ENCODE assay signal across 25 mouse cellular contexts in the genomic region with DNA sequence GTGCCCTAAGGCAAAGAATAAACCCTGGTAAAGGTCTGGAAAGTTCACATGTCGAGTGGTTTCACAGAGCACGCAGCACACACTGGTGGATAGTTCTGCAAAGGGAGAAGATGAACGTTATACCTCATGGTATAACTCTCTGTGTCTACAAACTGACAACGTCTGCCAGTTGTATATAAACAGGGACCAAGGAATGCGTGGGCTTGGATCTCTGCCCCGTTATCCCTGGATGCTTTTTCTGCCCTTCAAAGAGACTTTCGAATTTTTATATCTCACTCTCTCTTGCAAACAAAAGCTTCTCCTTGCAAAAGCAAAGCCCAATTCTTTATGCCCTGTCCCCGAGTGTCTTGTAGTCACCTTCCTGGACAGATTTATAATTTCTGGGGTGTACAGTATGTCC.
DNase-seq lines count a peak whose midpoint lies in the region; ATAC-seq and TF ChIP-seq lines count a peak whose summit lies in the region.
"Had no signal": no experiment of that assay in that cellular context is flagged by ENCODE, and none has a peak within 500 bp of the region (broad histone marks: within the 10 kb centered on the region; RNA-seq: fewer than 3 reads in every experiment).

No protein-coding gene starts in this region.

- H3K9ac ChIP-seq in lung, embryonic 14.5 days, result no peak overlapping the region
- H3K9ac ChIP-seq: embryonic facial prominence, embryonic 12.5 days; forebrain, embryonic 13.5 days; forebrain, embryonic 15.5 days; forebrain, postnatal 0 days had no signal

- 54% methylated on average over 8 of the region's 8 CpGs for WGBS in lung, embryonic 14.5 days
- WGBS in lung, adult 2 months, result 61% methylated on average over 8 of the region's 8 CpGs

- peak overlapping the region; percentile 38; the same call in 1 of the 2 replicates for H3K27ac ChIP-seq in lung, embryonic 14.5 days (ENCODE audit: low read depth)
- H3K27ac ChIP-seq: embryonic facial prominence, embryonic 12.5 days; forebrain, embryonic 13.5 days; forebrain, embryonic 15.5 days had no signal

- peaks cover 10% of the 10 kb centered on the region for H3K36me3 ChIP-seq in lung, embryonic 14.5 days (ENCODE audit: insufficient read depth)
- H3K36me3 ChIP-seq: forebrain, embryonic 15.5 days; G1E had no signal

- no peak for TF ChIP-seq POLR2A in lung, adult 2 months (IDR thresholded peaks at IDR 0.05; ENCODE audit: borderline replicate concordance, extremely low read depth, low read depth, low read length)

- no peak overlapping the region for H3K4me2 ChIP-seq in lung, embryonic 14.5 days
- H3K4me2 ChIP-seq: embryonic facial prominence, embryonic 12.5 days; forebrain, embryonic 13.5 days; forebrain, embryonic 15.5 days had no signal

- no peaks in the 10 kb centered on the region for H3K9me3 ChIP-seq in lung, embryonic 14.5 days (ENCODE audit: low read depth, low read length)
- H3K9me3 ChIP-seq: embryonic facial prominence, embryonic 12.5 days; forebrain, embryonic 13.5 days; forebrain, embryonic 15.5 days; G1E had no signal

- H3K4me3 ChIP-seq in lung, embryonic 14.5 days (ENCODE audit: low read depth, low read length), result no peak overlapping the region
- no peak overlapping the region for H3K4me3 ChIP-seq in lung, adult 2 months (replicated peaks; ENCODE audit: extremely low read depth, low read depth, low read length)
- H3K4me3 ChIP-seq: embryonic facial prominence, embryonic 12.5 days; forebrain, embryonic 13.5 days; forebrain, embryonic 15.5 days had no signal

- no peak for ATAC-seq in lung, embryonic 14.5 days (ENCODE audit: insufficient read depth)
- ATAC-seq: CD4-positive, CD25-positive, alpha-beta regulatory T cell, adult 4 months; forebrain, embryonic 13.5 days; forebrain, embryonic 15.5 days; forebrain, postnatal 0 days had no signal

- intact Hi-C loops in left cerebral cortex, postnatal 4 days (cut with DNase I), result no loop called here

- no peaks in the 10 kb centered on the region for H3K27me3 ChIP-seq in lung, embryonic 14.5 days (ENCODE audit: insufficient read depth, low read length)
- H3K27me3 ChIP-seq: CH12.LX; embryonic facial prominence, embryonic 12.5 days; forebrain, embryonic 13.5 days; forebrain, embryonic 15.5 days had no signal

- H3K4me1 ChIP-seq in lung, embryonic 14.5 days (ENCODE audit: insufficient read depth), result peaks cover 4% of the 10 kb centered on the region; the same call in 1 of the 2 replicates
- H3K4me1 ChIP-seq in lung, adult 2 months (ENCODE audit: control insufficient read depth, insufficient read depth, low read length), result peaks cover 3% of the 10 kb centered on the region
- H3K4me1 ChIP-seq: forebrain, embryonic 13.5 days; forebrain, embryonic 15.5 days had no signal

- no peak for TF ChIP-seq CTCF in lung, embryonic 14.5 days (IDR thresholded peaks at IDR 0.05; ENCODE audit: low read depth)
- TF ChIP-seq CTCF in lung, adult 2 months (IDR thresholded peaks at IDR 0.05; ENCODE audit: insufficient read depth, low read length), result no peak

- peak; percentile 43 for DNase-seq in heart, adult 11 months
- DNase-seq in heart, adult 9 months (ENCODE audit: low spot score in 2 of 2), result no peak
- DNase-seq in lung, embryonic 14.5 days, result peak; percentile 56
- no peak for DNase-seq in lung, adult 2 months
- peak; percentile 61 for DNase-seq in NIH3T3 (ENCODE audit: low read depth)
- DNase-seq in left cerebral cortex, postnatal 4 days, result no peak
- DNase-seq in layer of hippocampus, adult 9-11 months, result no peak
- DNase-seq: adrenal gland, adult 2 months; adrenal gland, postnatal 10 days; adrenal gland, postnatal 25 days; B cell, adult 2 months; cerebellum, adult 11 months; cerebellum, adult 18-20 months; cerebellum, adult 8-10 months; cerebellum, adult 9-11 months; cerebellum, postnatal 14 days; cerebellum, postnatal 36 days; embryo, embryonic 11 days; forebrain, postnatal 0 days had no signal

Comparison
In these comparisons a context has a peak if more than half of its experiments do, and no peak if none do; other contexts are left out.
1. DNase-seq: peak in heart, adult 11 months (single experiment), lung, embryonic 14.5 days (single experiment) and NIH3T3 (single experiment); none in heart, adult 9 months (0 of 2), lung, adult 2 months (single experiment), left cerebral cortex, postnatal 4 days (single experiment) and layer of hippocampus, adult 9-11 months (single experiment).